Mouse (Mus musculus) mesoderm, embryonic 11.5 days (tissue): ENCODE data around the gene Grm4.
A peak's percentile ranks its signal among the peaks of the same experiment; 100 is the strongest.

ENCODE experiments used
- DNase-seq: peaks from one replicate; pipeline ENCODE4 v3.0.0-alpha.2; 2012; ENCODE audit warnings: low read depth, low spot score

The Grm4 gene

GRCm38 (mm10) chr17:27445364-27446075, 75.7 kb downstream of the Grm4 start:
- peak; percentile 48 for DNase-seq

- no peak for DNase-seq
These were observed 78.6 kb downstream of the Grm4 start for GRCm38 (mm10) chr17:27442538-27443113.

GRCm38 (mm10) chr17:27441778-27442177, 79.4 kb downstream of the Grm4 start:
- no peak for DNase-seq

- peak; percentile 44 for DNase-seq
These were observed 85.4 kb downstream of the Grm4 start for GRCm38 (mm10) chr17:27435799-27436198.

- DNase-seq = no peak
These were observed 86.0 kb downstream of the Grm4 start for GRCm38 (mm10) chr17:27435225-27435624.

GRCm38 (mm10) chr17:27434066-27434465, 87.1 kb downstream of the Grm4 start:
- DNase-seq = no peak

GRCm38 (mm10) chr17:27433179-27433680, 88.0 kb downstream of the Grm4 start:
- DNase-seq = no peak

- peak; percentile 58 for DNase-seq
These were observed 89.0 kb downstream of the Grm4 start for GRCm38 (mm10) chr17:27432145-27432650.

- DNase-seq = no peak
These were observed 90.0 kb downstream of the Grm4 start for GRCm38 (mm10) chr17:27431049-27431839.

- no peak for DNase-seq
These were observed 91.4 kb downstream of the Grm4 start for GRCm38 (mm10) chr17:27429757-27430156.

GRCm38 (mm10) chr17:27425016-27425415, 96.2 kb downstream of the Grm4 start:
- DNase-seq = no peak

GRCm38 (mm10) chr17:27424356-27424755, 96.8 kb downstream of the Grm4 start:
- no peak for DNase-seq

- DNase-seq = no peak
These were observed 98.3 kb downstream of the Grm4 start for GRCm38 (mm10) chr17:27422726-27423381.

GRCm38 (mm10) chr17:27422371-27422725, 98.9 kb downstream of the Grm4 start:
- no peak for DNase-seq

- no peak for DNase-seq
These were observed 99.4 kb downstream of the Grm4 start for GRCm38 (mm10) chr17:27421837-27422236.

- DNase-seq = no peak
These were observed 112.2 kb downstream of the Grm4 start for GRCm38 (mm10) chr17:27409006-27409405.

- DNase-seq = no peak
These were observed 112.7 kb downstream of the Grm4 start for GRCm38 (mm10) chr17:27408531-27408930.

- no peak for DNase-seq
These were observed 114.2 kb downstream of the Grm4 start for GRCm38 (mm10) chr17:27406956-27407355.

GRCm38 (mm10) chr17:27405376-27406024, 115.7 kb downstream of the Grm4 start:
- no peak for DNase-seq

GRCm38 (mm10) chr17:27401200-27401599, 120.0 kb downstream of the Grm4 start:
- DNase-seq = peak; percentile 54

GRCm38 (mm10) chr17:27393931-27394330, 127.3 kb downstream of the Grm4 start:
- DNase-seq = no peak
